Mouse (Mus musculus) liver (tissue): ENCODE results near the gene Gm4869.
A peak's percentile ranks its signal among the peaks of the same experiment; 100 is the strongest.
"Not testable (repeated sequence)": the region's sequence is repeated elsewhere in the genome, so short reads cannot be mapped to it uniquely, and the experiment has no call there.

Source experiments
- DNase-seq: peaks from one replicate; pipeline ENCODE4 v3.0.0-alpha.2; 2020; ENCODE audit warnings: mixed read lengths

Gm4869 gene

DNA sequence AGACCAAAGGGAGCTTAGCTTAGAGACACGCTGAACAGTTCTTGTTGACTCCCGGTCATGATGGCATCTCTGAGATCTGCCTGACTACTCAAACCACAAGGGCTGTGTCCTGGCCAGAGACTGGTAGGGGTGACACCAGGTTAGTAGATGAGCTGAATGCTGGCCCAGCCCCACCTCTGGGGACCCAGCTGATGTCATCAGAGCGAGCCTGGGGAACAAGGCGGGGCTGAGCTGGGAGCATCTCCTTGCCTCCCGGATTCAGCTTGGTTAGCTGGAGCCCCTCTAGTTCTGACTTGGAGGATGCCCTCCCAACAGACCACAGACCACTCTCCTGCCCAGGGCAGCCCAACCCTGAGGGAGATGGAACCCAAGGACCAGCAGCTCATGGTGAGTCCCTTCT, at the start of gene Gm4869:
Gene Gm4869, plus strand, starts transcription at position 301 of the 400 bp plus-strand sequence.
- no peak for DNase-seq

DNA sequence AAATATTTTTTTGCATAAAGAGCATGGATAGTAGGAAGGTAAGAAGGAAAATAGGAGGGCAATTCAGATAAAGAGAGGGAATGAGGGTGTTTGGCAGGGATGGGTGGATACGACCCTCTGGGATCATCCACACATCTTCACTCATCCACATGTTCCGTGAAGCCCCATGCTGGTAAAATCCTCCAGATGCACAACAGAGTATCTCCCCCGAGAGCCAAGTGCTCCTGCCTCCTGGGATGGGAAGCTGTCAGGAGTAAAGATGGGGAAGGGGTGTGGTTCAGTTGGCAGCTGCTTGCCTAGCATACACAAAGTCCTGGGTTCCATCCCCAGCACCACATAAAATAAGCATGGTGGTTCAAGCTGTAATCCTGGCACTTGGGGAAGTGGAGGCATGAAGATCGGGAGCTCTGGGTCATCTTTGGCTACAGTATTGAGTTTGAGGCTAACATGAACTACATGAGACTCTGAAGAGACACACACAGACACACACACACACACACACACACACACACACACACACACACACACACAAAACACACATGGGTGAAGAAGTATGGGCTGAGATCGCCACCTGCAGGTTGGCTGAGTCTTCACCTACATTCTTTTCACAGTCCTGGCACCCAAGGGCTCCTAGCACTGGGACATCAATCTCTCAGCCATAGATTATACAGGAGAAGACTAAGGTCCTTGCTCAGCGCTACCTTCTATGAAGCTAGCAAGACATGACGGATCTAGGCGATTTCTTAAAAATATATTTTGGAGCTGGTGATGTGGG, 49.1 kb upstream of the Gm4869 start:
- DNase-seq, result peak; percentile 35

DNA sequence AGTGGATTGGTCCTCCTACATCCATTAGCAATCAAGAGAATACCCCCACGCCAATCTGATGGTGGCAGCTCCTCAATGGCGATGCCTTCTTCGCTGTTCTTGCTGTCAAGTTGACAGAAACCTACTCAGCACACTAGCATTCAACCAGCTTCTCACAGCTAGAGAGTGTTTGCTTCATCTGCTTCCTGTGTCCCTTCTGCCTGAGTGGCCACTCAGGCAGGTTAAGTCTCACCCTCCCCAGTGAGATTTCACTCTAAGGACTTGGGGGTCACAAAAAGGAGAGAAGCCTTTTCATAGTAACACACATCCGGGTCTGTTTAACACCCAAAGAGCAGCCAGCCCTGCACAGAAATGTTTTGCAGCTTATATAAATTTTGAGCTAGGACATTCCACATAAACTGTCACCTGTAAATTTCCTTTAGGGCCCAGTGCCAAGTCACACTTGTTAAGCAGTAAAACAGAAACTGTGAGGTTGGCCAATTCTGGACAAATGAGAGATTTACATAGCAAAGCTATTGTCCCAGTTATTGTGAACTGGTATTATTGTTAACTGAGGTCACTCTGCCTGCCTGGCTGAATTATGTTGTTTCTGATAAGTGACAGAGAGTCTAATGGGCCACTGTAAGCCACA, 42.7 kb upstream of the Gm4869 start:
- no peak for DNase-seq

DNA sequence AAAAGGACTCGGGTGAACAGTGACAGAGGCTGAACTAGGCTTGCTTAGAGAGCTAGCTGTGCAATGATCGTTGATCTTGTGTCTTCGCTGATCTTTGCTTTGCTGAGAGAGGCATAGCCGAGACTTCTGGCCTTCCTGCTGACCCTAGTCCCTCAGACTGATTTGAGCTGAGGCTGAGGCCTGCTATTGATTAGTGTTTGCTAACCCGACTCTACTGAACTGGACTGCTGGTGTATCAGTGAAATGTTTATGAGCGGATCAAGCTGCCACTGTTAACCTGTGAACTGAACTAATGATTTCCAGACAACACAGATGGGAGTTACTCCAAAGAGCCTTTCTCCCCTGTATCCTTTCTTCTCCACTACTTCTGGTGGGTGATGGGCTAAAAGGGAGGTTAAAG, 40.3 kb upstream of the Gm4869 start:
- DNase-seq, result no peak

DNA sequence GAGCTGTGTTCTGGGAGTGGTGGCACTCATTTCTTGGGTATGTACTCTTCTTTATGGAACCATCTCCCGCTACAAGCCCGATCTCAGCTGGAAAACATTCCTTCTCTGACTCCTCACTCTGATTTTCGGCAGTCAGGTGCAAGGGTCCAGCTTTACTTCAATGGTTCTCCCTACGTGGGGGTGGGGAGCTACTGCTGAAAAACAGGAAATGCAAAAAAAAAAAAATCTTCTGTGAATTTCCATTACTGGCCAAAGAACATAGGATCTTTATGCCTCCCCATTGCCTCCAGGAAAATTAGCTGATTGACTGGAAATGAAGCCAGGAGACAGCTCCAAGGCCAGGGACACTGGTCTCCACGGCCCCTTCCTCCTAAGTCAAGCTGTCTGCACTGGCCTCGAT, 38.8 kb upstream of the Gm4869 start:
- DNase-seq, result no peak

DNA sequence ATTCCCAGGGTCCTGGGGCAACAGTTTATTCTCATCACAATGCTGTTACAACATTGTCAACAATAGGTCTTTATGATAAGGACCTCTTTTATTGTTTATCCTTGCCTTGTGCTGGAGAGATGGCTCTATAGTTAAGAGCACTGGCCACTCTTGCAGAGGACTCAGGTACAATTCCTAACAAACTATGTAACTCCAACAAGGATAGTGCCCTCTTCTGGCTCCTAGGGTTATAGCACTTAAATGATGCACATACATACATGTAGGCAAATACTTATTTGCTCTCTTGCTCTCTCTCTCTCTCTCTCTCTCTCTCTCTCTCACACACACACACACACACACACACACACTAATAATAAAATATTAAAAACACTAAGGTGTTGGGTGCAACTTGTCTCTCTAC, 36.6 kb upstream of the Gm4869 start:
- no peak for DNase-seq

DNA sequence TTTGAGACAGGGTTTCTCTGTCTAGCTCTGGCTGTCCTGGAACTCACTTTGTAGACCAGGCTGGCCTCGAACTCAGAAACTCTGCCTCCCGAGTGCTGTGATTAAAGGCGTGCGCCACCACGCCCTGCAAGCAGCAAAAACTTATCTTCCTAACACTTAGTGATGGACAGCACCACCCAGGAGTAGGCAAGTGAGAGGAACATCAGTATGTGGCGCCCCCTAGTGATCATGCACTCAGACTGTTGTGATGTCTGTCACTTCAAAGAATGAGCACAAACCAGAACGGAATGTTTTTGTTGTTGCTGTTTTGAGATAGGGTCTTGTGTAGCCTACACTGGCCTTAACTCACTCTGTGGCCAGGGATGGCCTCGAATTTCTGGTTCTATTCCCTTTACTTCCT, 34.1 kb upstream of the Gm4869 start:
- peak; percentile 74 for DNase-seq

DNA sequence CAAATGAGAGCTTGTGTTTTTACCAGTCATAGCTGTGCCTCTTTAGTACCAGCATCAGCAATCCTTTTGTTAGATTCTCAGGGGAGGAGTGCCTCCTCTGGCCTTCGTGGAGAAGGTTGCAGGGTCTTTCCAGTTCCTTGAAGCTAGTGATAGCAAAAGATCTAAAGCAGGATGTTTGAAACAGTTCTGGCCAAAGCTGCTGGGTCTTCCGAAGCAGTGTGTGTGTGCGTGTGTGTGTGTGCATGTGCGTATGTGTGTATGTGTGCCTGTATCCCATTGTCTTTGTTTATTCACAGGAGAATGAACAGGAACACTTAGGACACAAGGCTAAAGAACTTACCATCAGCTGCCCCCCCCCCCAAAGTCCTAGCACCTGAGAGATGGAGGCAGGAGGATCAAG, 30.8 kb upstream of the Gm4869 start:
- no peak for DNase-seq

DNA sequence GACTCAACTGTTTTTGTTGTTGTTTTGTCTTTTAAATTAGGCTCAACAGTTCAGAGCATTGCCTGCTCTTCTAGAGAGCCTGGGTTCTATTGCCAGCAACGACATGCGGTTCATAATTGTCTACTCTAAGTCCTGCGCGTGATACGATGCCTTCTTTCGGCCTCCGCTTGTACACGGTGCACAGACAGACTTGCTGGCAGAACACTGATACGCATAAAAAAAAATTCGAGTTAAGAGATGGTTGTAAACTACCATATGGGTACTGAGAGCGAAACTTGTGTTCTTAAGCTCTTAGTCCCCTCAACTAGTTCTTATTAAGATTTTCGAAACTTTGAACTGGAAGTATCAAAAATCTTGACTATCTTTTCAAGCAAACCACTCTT, 27.3 kb upstream of the Gm4869 start:
- peak; percentile 25 for DNase-seq

DNA sequence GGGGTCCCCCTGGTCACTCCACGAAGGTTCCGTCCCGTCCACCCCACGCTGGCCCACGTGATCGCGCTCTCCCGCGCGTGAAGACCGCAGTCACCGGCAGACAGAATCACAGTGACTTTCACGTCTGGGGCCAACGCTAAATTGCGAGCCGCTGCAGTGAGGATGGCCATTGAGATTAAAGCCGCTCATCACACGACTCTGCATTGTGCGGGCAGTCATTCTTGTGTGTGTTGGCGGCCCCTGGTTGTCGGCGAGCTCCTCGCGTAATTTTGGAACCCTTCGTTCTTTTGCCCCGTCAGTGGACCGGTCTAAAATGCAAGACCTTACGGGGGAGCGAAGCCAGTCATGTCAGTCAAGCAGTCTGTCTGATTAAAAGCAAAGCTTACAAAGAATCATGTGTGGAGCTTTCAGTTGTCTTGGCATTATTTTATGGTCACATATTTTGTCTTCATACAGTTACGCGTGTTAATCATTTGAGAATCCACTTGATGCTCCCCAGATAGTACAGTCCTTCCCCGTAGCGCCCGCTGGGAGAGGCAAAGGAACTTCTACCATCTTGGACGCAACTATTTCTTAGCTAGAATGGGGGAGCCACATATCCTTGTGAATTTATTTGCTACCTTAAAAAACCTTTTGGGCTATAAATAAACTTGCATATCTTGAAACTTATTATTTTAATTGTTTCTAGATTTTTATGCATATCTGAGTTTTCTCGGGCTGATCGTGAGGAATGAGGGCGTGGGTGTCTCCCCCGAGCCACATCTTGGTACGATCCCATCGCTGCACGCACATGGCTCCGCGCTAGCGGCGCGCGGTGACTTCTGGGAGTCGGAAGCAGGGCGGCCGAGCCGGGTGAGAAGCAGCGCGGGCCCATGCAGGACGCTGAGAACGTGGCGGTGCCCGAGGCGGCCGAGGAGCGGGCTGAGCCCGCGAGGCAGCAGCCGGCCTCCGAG, 26.7 kb upstream of the Gm4869 start, which contains the start of gene Eif3b:
Gene Eif3b, plus strand, starts transcription at position 840 of the 953 bp plus-strand sequence.
- peak; percentile 93 for DNase-seq

DNA sequence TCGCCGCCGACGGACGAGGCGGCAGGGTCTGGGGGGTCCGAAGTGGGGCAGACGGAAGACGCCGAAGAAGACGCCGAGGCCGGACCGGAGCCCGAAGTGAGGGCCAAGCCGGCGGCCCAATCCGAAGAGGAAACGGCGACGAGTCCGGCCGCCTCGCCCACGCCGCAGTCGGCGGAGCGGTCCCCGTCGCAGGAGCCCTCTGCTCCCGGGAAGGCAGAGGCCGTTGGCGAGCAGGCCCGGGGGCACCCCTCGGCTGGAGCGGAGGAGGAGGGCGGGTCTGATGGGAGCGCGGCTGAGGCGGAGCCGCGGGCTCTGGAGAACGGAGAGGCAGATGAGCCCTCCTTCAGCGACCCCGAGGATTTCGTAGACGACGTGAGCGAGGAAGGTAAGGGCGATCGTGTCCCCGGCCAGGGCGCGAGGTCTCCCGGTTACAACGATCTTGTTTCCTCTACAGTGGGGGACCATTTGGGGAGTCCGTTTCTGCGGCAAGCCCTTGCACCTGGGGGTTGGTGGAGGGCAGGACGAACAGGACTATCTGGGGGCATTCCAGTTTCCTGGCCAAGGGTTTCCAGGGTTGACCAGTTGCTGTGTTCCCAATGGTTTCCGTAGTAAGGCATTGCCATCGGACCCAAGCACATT, 25.9 kb upstream of the Gm4869 start:
- peak; percentile 71 for DNase-seq

DNA sequence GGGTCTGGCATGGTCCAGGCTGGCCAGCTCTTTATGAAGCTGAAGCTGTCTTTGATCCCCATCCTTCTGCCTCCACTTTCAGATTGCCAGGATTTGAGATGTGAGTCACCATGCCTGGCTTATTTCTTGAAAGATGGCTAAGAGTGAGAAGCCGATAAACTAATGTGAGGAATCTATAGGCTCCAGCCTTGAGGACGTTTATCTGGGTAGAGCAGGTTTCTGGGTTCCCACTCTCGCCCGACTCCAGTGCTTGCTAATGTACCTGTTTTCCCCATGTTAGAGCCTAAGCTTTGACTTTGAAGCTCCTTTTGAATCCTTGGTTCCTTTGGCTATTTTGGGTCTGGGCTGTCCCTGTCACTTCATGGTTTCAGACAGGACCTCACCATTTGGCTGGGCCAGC, 24.8 kb upstream of the Gm4869 start:
- DNase-seq, result peak; percentile 43

DNA sequence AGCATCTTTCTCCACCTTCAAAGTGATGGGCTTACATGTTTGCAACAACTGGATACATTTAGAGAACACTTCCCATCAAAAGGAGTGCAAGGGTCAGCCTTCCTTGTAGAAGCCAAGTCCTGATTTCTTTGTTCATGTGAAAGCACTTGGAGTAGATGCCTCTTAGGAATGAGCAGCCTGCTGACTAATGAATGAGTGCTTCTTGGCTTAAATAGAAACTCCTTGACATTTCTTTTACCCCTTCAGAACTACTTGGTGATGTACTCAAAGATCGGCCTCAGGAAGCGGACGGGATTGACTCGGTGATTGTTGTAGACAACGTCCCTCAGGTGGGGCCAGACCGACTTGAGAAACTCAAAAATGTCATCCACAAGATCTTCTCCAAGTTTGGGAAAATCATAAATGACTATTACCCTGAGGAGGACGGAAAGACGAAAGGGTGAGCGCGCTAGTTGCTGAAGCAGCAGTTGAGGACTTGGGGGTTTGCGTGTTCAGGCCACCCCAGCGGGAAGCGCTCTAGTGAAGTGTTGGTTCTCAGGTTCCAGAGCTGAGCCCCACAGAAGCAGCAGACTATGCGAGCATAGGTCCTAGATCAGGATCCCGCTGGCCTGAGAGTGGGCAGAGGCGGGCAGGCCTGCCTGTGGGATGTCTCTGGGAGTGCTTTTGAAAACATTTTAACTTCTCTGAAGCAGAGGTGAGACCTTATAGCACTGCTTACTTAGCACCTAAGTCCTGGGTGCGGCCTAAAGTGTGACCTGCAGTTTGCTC, 20.2 kb upstream of the Gm4869 start:
- DNase-seq, result no peak

DNA sequence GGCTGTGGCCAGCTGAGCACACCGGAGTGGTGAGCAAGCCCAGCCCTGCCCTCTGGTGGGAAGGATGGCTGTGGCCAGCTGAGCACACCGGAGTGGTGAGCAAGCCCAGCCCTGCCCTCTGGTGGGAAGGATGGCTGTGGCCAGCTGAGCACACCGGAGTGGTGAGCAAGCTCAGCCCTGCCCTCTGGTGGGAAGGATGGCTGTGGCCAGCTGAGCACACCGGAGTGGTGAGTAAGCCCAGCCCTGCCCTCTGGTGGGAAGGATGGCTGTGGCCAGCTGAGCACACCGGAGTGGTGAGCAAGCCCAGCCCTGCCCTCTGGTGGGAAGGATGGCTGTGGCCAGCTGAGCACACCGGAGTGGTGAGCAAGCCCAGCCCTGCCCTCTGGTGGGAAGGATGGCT, 6.3 kb upstream of the Gm4869 start:
- DNase-seq, result not testable (repeated sequence)

DNA sequence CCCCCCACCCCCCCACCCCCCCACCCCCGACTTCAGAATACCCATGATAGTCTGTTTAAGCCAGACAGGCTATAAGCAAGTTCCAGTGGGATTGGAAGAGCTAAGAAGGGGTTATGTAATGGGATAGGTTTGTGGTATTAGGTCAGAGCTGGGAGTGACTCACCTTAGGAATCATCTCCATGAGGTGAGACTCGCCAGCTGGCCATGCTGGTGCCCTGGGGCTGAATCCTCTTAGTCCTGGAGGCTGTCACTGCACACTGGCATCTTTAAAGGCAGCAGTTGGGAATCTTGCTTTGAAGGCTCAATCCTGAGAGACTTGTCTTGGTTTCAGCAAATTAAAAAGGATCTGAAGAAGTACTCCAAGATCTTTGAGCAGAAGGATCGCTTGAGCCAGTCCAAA, 4.0 kb upstream of the Gm4869 start:
- no peak for DNase-seq

DNA sequence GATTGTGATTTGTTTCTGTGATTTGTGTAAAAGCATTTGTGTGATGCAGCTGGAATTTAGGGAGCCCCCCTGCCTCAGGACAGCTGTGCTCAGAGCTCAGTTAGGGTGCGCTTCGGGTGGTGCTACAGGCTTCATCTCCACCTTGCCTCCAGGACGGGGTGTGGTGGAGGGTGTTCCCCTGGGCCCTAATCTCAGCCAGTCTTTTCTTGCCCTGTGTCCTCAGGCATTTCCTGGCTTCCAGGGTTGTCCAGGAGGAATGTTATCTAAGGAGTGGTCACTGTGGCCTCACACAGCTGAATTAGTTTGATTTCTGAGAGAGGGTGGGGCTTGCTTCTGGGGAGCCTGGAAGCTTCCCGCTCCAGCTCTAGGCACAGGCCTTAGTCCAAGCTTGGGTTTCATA, 1.4 kb upstream of the Gm4869 start:
- no peak for DNase-seq

DNA sequence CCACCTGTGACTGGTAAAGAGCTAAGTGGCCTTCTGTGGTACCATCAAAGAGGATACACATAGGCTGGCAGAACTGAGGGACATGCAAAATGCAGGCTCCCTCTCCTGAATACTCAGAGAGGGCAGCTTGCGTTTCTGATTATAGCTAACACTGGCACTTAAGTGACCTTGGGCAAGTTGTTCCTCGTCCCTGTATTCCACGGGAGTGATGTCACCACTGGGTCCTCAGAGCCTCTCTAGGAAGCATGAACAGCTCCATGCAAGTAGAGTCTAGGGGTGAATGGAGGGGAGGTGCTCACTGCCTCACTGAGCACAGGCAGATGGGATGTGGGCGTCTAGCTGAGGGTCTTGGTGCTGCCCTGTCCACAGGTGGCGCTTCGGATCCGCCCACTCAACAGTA, 609 bp downstream of the Gm4869 start:
- no peak for DNase-seq

DNA sequence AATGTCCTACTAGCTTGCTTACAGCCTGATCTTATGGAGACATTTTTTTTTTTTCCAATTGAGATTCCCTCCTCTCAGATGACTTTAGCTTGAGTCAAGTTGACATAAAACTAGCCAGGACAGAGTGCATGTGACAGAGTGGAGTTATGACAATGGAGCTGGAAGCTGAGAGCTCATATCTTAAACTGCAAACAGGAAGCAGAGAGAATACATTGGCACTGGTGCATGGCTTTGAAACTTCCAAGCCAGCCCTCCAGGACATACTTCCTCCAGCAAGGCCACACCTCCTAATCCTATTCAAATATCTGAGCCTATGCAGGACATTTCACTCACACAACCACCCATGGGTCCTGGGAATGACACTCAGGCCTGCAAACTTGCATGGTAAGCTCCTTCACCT, 9.0 kb downstream of the Gm4869 start:
- DNase-seq, result no peak

DNA sequence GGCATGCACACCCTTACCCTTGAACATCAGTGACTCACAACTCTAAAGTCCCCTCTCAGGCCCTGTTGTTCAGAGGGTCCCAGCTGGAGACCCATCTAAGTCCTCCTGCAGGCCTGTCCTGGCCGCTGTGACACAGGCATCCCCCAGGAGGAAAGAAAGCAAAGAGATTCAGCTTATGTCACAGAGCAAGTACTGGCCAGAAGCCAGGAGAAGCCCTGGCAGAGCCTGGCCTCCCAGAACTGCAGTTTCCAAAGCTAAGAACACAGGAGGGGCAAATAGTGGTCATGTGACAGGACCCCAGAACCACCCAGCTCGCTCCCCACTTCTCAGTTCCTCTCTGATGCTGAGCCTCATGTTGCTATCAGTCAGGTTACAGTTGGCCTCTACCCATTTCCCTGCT, 10.0 kb downstream of the Gm4869 start:
- no peak for DNase-seq

DNA sequence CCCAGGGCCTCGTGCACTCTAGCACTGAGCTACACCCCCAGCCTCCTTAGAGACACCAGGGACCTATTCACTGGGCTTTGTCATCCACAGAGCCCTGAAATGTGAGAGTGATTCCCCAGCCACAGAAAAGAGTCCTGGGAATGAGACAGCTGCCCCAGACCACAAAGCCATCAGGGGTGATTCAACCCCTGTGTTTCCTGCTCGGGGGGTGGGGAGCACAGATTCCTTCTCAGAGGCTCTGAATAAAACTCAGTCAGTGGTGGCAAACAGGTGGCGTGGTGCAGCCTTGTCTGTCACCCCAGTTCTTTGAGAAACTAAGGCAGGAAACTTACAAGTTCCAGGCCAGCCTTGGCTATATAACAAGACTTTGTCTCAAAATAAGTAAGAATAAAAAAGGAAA, 16.0 kb downstream of the Gm4869 start:
- DNase-seq, result no peak

DNA sequence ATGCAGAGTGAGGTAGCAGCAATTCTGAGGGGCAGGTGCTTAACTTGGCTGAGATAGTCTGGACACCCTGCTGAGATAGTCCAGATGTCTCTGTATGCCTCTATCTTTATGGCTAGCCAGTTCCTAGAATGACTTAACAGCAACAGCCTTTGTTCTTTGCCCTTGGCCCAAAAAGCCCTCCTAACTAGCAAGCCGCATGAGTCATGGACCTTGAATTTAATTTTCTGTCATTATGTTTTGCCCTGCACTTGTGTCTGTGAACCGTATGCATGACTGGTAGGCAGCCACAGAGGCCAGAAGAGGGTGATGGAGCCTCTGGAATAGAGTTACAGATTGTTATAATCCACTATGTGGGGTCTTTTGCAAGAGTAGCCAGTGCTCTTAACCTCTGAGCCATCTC, 17.7 kb downstream of the Gm4869 start:
- not testable (repeated sequence) for DNase-seq

DNA sequence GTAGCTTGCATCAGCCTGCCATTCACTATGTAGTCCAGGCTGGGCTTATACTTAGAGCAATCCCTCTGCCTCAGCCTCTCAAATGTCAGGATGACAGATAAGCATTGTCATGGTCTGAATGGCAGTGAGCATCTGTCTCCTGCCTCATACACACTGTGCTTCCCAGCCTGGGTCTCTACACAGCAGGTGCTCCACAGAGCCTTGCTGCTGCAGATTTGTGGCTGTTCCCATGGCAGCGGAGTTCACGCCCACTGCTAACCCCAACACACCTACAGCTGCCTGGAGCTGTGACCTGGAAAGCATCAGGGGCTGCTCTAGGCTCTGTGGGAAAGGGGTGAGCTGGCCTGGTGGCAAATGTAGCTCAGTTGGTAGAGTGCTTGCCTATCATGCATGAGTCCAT, 19.5 kb downstream of the Gm4869 start:
- no peak for DNase-seq
